Mouse (Mus musculus) brain, embryonic 14.5 days (tissue): ENCODE data around the gene Pnkp.

Experiments used
- CTCF ChIP-seq: fragments of 200-500 bp; IDR thresholded peaks from 2 replicates; pipeline ENCODE4 v1.5.1; 2012; ENCODE audit warnings: inconsistent platforms, mild to moderate bottlenecking, moderate library complexity, borderline replicate concordance; ENCODE audit not compliant: insufficient read depth, insufficient read length; ENCODE audit errors: extremely low read depth
- POLR2A ChIP-seq: fragments of 200-500 bp; IDR thresholded peaks from 2 replicates; pipeline ENCODE4 v1.6.1; 2012; ENCODE audit warnings: mild to moderate bottlenecking, inconsistent platforms, borderline replicate concordance; ENCODE audit not compliant: poor library complexity, insufficient read depth, insufficient read length, severe bottlenecking; ENCODE audit errors: extremely low read depth

GRCm38 (mm10) chr7:44841825-44842463 lies 15.0 kb upstream of the Pnkp start:
- no peak for TF ChIP-seq CTCF
- no peak for TF ChIP-seq POLR2A
